Mouse (Mus musculus): Measurements from ENCODE around the gene Trpc1. TPM values are rescaled to one million over a fixed set of nuclear protein-coding genes. Genes with fewer than 3 reads are reported as not detected.

The Trpc1 gene
- polyA plus RNA-seq, 1 experiment from 2014 or later, result 2.0 TPM

GRCm38 (mm10) chr9:95771671-95772070, 21.5 kb upstream of the Trpc1 start:
- Histone ChIP-seq H3K27me3 (ENCODE audit: control insufficient read depth, insufficient read depth, low read length) (no peaks in the 10 kb centered on the region), H3K4me2 (ENCODE audit: low read depth, low read length) (no peak overlapping the region)

GRCm38 (mm10) chr9:95763218-95763617, 13.0 kb upstream of the Trpc1 start:
- H3K9me3 ChIP-seq (replicated peaks; ENCODE audit: control insufficient read depth, low read length), result no peaks in the 10 kb centered on the region
- H3K27ac ChIP-seq (replicated peaks; ENCODE audit: low read depth, low read length), result no peak overlapping the region
- H3K4me2 ChIP-seq (ENCODE audit: low read depth, low read length), result no peak overlapping the region
- H3K4me3 ChIP-seq (ENCODE audit: low read depth, low read length), result no peak overlapping the region
- H3K4me1 ChIP-seq (ENCODE audit: control insufficient read depth, insufficient read depth, low read length), result no peaks in the 10 kb centered on the region
- no peaks in the 10 kb centered on the region for H3K36me3 ChIP-seq (replicated peaks; ENCODE audit: control insufficient read depth, insufficient read depth, low read depth, low read length)
- WGBS, result 86% methylated on average over 4 of the region's 4 CpGs
- ATAC-seq (replicated peaks; ENCODE audit: insufficient number of reproducible peaks, low FRiP score, low TSS enrichment, low read depth), result no peak
- no peak for DNase-seq (ENCODE audit: low spot score)
- H3K27me3 ChIP-seq (ENCODE audit: control insufficient read depth, insufficient read depth, low read length), result no peaks in the 10 kb centered on the region
- no peak overlapping the region for H3K9ac ChIP-seq (replicated peaks; ENCODE audit: low read length)

More at GRCm38 (mm10) chr9:95771671-95772070, 21.5 kb upstream of the Trpc1 start:
- Histone ChIP-seq H3K4me1 (ENCODE audit: control insufficient read depth, insufficient read depth, low read length) (no peaks in the 10 kb centered on the region), H3K27ac (replicated peaks; ENCODE audit: low read depth, low read length) (no peak overlapping the region), H3K9ac (replicated peaks; ENCODE audit: low read length) (no peak overlapping the region), H3K36me3 (replicated peaks; ENCODE audit: control insufficient read depth, insufficient read depth, low read depth, low read length) (no peaks in the 10 kb centered on the region), H3K4me3 (ENCODE audit: low read depth, low read length) (no peak overlapping the region), H3K9me3 (replicated peaks; ENCODE audit: control insufficient read depth, low read length) (no peaks in the 10 kb centered on the region)
- WGBS, result 82% methylated on average over 2 of the region's 2 CpGs
- ATAC-seq (replicated peaks; ENCODE audit: insufficient number of reproducible peaks, low FRiP score, low TSS enrichment, low read depth), result no peak
- DNase-seq (ENCODE audit: low spot score), result no peak

- WGBS, result 85% methylated on average over 3 of the region's 3 CpGs
Observed at GRCm38 (mm10) chr9:95762228-95762627, 12.1 kb upstream of the Trpc1 start.

GRCm38 (mm10) chr9:95761381-95761780, 11.2 kb upstream of the Trpc1 start:
- no peaks in the 10 kb centered on the region for H3K4me1 ChIP-seq (ENCODE audit: control insufficient read depth, insufficient read depth, low read length)
- DNase-seq (ENCODE audit: low spot score) (no peak), ATAC-seq (replicated peaks; ENCODE audit: insufficient number of reproducible peaks, low FRiP score, low TSS enrichment, low read depth) (no peak)
- no peak overlapping the region for H3K9ac ChIP-seq (replicated peaks; ENCODE audit: low read length)
- H3K4me2 ChIP-seq (ENCODE audit: low read depth, low read length), result no peak overlapping the region
- 83% methylated on average over 8 of the region's 8 CpGs for WGBS
- no peak overlapping the region for H3K4me3 ChIP-seq (ENCODE audit: low read depth, low read length)
- H3K27ac ChIP-seq (replicated peaks; ENCODE audit: low read depth, low read length), result no peak overlapping the region
- no peaks in the 10 kb centered on the region for H3K27me3 ChIP-seq (ENCODE audit: control insufficient read depth, insufficient read depth, low read length)
- no peaks in the 10 kb centered on the region for H3K36me3 ChIP-seq (replicated peaks; ENCODE audit: control insufficient read depth, insufficient read depth, low read depth, low read length)
- no peaks in the 10 kb centered on the region for H3K9me3 ChIP-seq (replicated peaks; ENCODE audit: control insufficient read depth, low read length)

More at GRCm38 (mm10) chr9:95762228-95762627, 12.1 kb upstream of the Trpc1 start:
- DNase-seq (ENCODE audit: low spot score) (no peak), ATAC-seq (replicated peaks; ENCODE audit: insufficient number of reproducible peaks, low FRiP score, low TSS enrichment, low read depth) (no peak)
- Histone ChIP-seq H3K36me3 (replicated peaks; ENCODE audit: control insufficient read depth, insufficient read depth, low read depth, low read length) (no peaks in the 10 kb centered on the region), H3K9ac (replicated peaks; ENCODE audit: low read length) (no peak overlapping the region), H3K27ac (replicated peaks; ENCODE audit: low read depth, low read length) (no peak overlapping the region), H3K9me3 (replicated peaks; ENCODE audit: control insufficient read depth, low read length) (no peaks in the 10 kb centered on the region), H3K4me2 (ENCODE audit: low read depth, low read length) (no peak overlapping the region), H3K27me3 (ENCODE audit: control insufficient read depth, insufficient read depth, low read length) (no peaks in the 10 kb centered on the region), H3K4me3 (ENCODE audit: low read depth, low read length) (no peak overlapping the region), H3K4me1 (ENCODE audit: control insufficient read depth, insufficient read depth, low read length) (no peaks in the 10 kb centered on the region)

DNA sequence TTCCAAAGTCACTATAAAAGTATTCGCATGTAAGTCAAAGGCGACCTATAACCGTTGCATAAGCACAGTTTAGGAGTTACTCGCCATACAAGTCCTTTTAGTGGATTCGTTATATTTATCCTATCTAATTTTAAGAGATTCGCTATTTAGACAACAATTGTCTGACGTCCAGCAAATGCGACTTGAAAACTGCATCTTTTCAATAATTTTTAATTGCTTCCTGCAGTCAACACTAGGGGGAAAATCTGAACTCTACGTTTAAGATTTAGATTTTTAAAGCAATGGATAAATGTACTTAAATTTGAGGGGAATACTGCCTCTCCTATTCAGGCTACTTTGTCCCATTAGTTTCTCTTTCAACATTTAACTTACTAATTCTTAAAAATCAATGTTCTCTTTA, 571 bp upstream of the Trpc1 start:
- DNase-seq (ENCODE audit: low spot score) (no peak), ATAC-seq (replicated peaks; ENCODE audit: insufficient number of reproducible peaks, low FRiP score, low TSS enrichment, low read depth) (no peak)
- Histone ChIP-seq H3K4me2 (ENCODE audit: low read depth, low read length) (no peak overlapping the region), H3K9me3 (replicated peaks; ENCODE audit: control insufficient read depth, low read length) (no peaks in the 10 kb centered on the region), H3K27me3 (ENCODE audit: control insufficient read depth, insufficient read depth, low read length) (peaks cover 7% of the 10 kb centered on the region; the same call in 1 of the 2 replicates), H3K27ac (replicated peaks; ENCODE audit: low read depth, low read length) (no peak overlapping the region), H3K36me3 (replicated peaks; ENCODE audit: control insufficient read depth, insufficient read depth, low read depth, low read length) (no peaks in the 10 kb centered on the region), H3K4me1 (ENCODE audit: control insufficient read depth, insufficient read depth, low read length) (no peaks in the 10 kb centered on the region), H3K4me3 (ENCODE audit: low read depth, low read length) (peak overlapping the region; percentile 90), H3K9ac (replicated peaks; ENCODE audit: low read length) (no peak overlapping the region)
- 40% methylated on average over 9 of the region's 9 CpGs for WGBS

DNA sequence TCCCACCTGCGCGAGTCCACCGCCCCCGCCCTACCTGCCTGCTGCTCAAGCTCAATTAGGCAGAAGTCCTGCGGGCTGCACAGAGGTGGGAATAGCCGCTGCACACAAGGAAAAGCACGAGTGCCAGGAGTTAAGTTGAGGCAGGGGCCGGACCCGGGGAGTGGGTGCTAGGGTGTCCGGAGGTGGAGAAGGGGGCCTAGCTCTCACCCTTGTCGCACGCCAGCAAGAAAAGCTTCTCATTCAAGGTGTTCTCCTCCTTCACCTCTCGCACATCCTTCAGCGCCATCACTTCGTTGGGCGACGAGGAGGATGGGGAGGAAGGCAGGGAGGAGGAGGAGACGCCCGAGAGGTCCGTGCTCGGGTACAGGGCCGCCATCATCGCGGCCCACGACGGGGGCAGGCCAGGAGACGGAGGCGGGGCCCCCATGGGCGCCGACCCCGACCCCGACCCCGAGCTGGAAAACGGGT, 680 bp downstream of the Trpc1 start:
- WGBS, result 1% methylated on average over 29 of the region's 34 CpGs
- Histone ChIP-seq H3K4me1 (ENCODE audit: control insufficient read depth, insufficient read depth, low read length) (no peaks in the 10 kb centered on the region), H3K27ac (replicated peaks; ENCODE audit: low read depth, low read length) (no peak overlapping the region), H3K4me3 (ENCODE audit: low read depth, low read length) (peak overlapping the region; percentile 90), H3K36me3 (replicated peaks; ENCODE audit: control insufficient read depth, insufficient read depth, low read depth, low read length) (no peaks in the 10 kb centered on the region), H3K27me3 (ENCODE audit: control insufficient read depth, insufficient read depth, low read length) (peaks cover 7% of the 10 kb centered on the region; the same call in 1 of the 2 replicates), H3K9me3 (replicated peaks; ENCODE audit: control insufficient read depth, low read length) (no peaks in the 10 kb centered on the region), H3K4me2 (ENCODE audit: low read depth, low read length) (peak overlapping the region; percentile 99), H3K9ac (replicated peaks; ENCODE audit: low read length) (peak overlapping the region; percentile 78)
- ATAC-seq (replicated peaks; ENCODE audit: insufficient number of reproducible peaks, low FRiP score, low TSS enrichment, low read depth) (peak; percentile 72), DNase-seq (ENCODE audit: low spot score) (peak; percentile 13)

DNA sequence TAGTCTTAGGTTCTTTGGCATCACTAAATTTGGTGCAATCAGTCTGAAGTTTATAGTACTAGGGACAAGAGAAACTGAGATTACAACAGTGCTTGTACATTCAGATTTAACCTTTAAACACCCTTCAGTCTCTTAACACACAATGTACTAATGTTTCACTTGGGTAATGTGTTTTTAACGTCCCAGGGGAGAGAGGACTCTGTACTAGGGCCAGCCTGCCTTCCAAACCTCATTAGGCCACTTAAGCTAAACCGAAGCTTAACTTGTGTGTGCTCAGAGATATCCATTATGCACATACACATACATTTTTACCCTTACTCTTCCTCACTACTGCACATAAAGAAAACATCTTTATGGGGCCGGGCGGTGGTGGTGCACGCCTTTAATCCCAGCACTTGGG, 2.9 kb downstream of the Trpc1 start:
- H3K9ac ChIP-seq (replicated peaks; ENCODE audit: low read length), result no peak overlapping the region
- ATAC-seq (replicated peaks; ENCODE audit: insufficient number of reproducible peaks, low FRiP score, low TSS enrichment, low read depth), result no peak
- no peaks in the 10 kb centered on the region for H3K36me3 ChIP-seq (replicated peaks; ENCODE audit: control insufficient read depth, insufficient read depth, low read depth, low read length)
- H3K9me3 ChIP-seq (replicated peaks; ENCODE audit: control insufficient read depth, low read length), result no peaks in the 10 kb centered on the region
- H3K27ac ChIP-seq (replicated peaks; ENCODE audit: low read depth, low read length), result no peak overlapping the region
- DNase-seq (ENCODE audit: low spot score), result no peak
- no peak overlapping the region for H3K4me3 ChIP-seq (ENCODE audit: low read depth, low read length)
- 79% methylated on average over 5 of the region's 5 CpGs for WGBS
- H3K4me2 ChIP-seq (ENCODE audit: low read depth, low read length), result no peak overlapping the region
- H3K27me3 ChIP-seq (ENCODE audit: control insufficient read depth, insufficient read depth, low read length), result peaks cover 7% of the 10 kb centered on the region; the same call in 1 of the 2 replicates
- H3K4me1 ChIP-seq (ENCODE audit: control insufficient read depth, insufficient read depth, low read length), result no peaks in the 10 kb centered on the region

- no peak for ATAC-seq (replicated peaks; ENCODE audit: insufficient number of reproducible peaks, low FRiP score, low TSS enrichment, low read depth)
- no peak overlapping the region for H3K9ac ChIP-seq (replicated peaks; ENCODE audit: low read length)
- H3K4me1 ChIP-seq (ENCODE audit: control insufficient read depth, insufficient read depth, low read length), result no peaks in the 10 kb centered on the region
- no peaks in the 10 kb centered on the region for H3K36me3 ChIP-seq (replicated peaks; ENCODE audit: control insufficient read depth, insufficient read depth, low read depth, low read length)
- no peak for DNase-seq (ENCODE audit: low spot score)
- 71% methylated on average over 7 of the region's 7 CpGs for WGBS
- no peak overlapping the region for H3K4me3 ChIP-seq (ENCODE audit: low read depth, low read length)
- no peaks in the 10 kb centered on the region for H3K9me3 ChIP-seq (replicated peaks; ENCODE audit: control insufficient read depth, low read length)
- peaks cover 7% of the 10 kb centered on the region; the same call in 1 of the 2 replicates for H3K27me3 ChIP-seq (ENCODE audit: control insufficient read depth, insufficient read depth, low read length)
- no peak overlapping the region for H3K4me2 ChIP-seq (ENCODE audit: low read depth, low read length)
- no peak overlapping the region for H3K27ac ChIP-seq (replicated peaks; ENCODE audit: low read depth, low read length)
Observed at GRCm38 (mm10) chr9:95744845-95745613, 5.1 kb downstream of the Trpc1 start.

Data from embryonic facial prominence, embryonic 11.5 days (tissue).